Mouse (Mus musculus) neural tube, embryonic 14.5 days (tissue): ENCODE data around the gene Gm10719. TPM values are rescaled to one million over a fixed set of nuclear protein-coding genes. Genes with fewer than 3 reads are reported as not detected.
"Not testable (repeated sequence)": the region's sequence is repeated elsewhere in the genome, so short reads cannot be mapped to it uniquely, and the experiment has no call there.

Experiments
- ATAC-seq: fragments of 200-750 bp; cut with Nextera tagmentation; 2 replicates; pipeline ENCODE4 v1.8.0; 2017; ENCODE audit warnings: low read depth, mild to moderate bottlenecking, moderate TSS enrichment, moderate library complexity
- H3K27ac ChIP-seq: fragments of 300-500 bp; sonication (generic); 2 replicates; pipeline ENCODE4 v1.5.1; 2014; ENCODE audit warnings: low read depth, mild to moderate bottlenecking, control low read depth, low read length, moderate library complexity, mixed read lengths
- H3K27me3 ChIP-seq: fragments of 300-500 bp; sonication (generic); 2 replicates; pipeline ENCODE4 v1.6.1; 2014; ENCODE audit warnings: low read length; ENCODE audit not compliant: control insufficient read depth, insufficient read depth
- H3K36me3 ChIP-seq: fragments of 300-500 bp; sonication (generic); 2 replicates; pipeline ENCODE4 v1.6.1; 2014; ENCODE audit warnings: low read length, mixed read lengths; ENCODE audit not compliant: control insufficient read depth, insufficient read depth
- H3K4me1 ChIP-seq: fragments of 300-500 bp; sonication (generic); 2 replicates; pipeline ENCODE4 v1.6.1; 2014; ENCODE audit warnings: low read length; ENCODE audit not compliant: control insufficient read depth, insufficient read depth
- H3K4me2 ChIP-seq: fragments of 300-500 bp; sonication (generic); 2 replicates; pipeline ENCODE4 v1.6.1; 2014; ENCODE audit warnings: mild to moderate bottlenecking, low read depth, low read length, control low read depth
- H3K4me3 ChIP-seq: fragments of 300-500 bp; sonication (generic); 2 replicates; pipeline ENCODE4 v1.5.1; 2014; ENCODE audit warnings: low read depth, low read length, control low read depth, mixed read lengths
- H3K9ac ChIP-seq: fragments of 300-500 bp; sonication (generic); replicated peaks from 2 replicates; pipeline ENCODE4 v1.6.1; 2014; ENCODE audit warnings: low read depth, mild to moderate bottlenecking, control low read depth, low read length, mixed read lengths
- H3K9me3 ChIP-seq: fragments of 300-500 bp; sonication (generic); 2 replicates; pipeline ENCODE4 v1.6.1; 2016; ENCODE audit warnings: low read length; ENCODE audit not compliant: control insufficient read depth
- WGBS: fragments of 180-500 bp; shearing (Covaris S2); extraction: QIAGEN DNeasy Blood & Tissue Kit; methylation state at CpG from one replicate; pipeline ENCODE4 v1.1.7; 2014; 5-methylcytosine and 5-hydroxymethylcytosine counted together
- polyA plus RNA-seq: library from polyadenylated mRNA; unstranded; fragments of >200 nt; fragmentation: Nextera tagmentation; extraction: Ambion mirVana; gene quantifications from 2 replicates; pipeline ENCODE4 v1.2.1, GENCODE M21; 2014

The Gm10719 gene
- 0.44 TPM in 1 of 2 replicates, not detected in the other for polyA plus RNA-seq

DNA sequence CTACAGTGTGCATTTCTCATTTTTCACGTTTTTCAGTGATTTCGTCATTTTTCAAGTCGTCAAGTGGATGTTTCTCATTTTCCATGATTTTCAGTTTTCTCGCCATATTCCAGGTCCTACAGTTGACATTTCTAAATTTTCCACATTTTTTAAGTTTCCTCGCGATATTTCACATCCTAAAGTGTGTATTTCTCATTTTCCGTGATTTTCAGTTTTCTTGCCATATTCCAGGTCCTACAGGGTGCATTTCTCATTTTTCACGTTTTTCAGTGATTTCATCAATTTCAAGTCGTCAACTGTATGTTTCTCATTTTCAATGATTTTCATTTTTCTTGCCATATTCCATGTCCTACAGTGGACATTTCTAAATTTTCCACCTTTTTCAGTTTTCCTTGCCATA lies at the start of gene Gm10719:
TSS of gene Gm10719 (plus strand) at position 301 of the 400 bp plus-strand sequence.
- WGBS: 100% methylated on average over 1 of the region's 9 CpGs
- ATAC-seq, H3K4me3 ChIP-seq, H3K27ac ChIP-seq, H3K36me3 ChIP-seq, H3K9me3 ChIP-seq, H3K9ac ChIP-seq, H3K4me1 ChIP-seq, H3K4me2 ChIP-seq, H3K27me3 ChIP-seq: not testable (repeated sequence)

DNA sequence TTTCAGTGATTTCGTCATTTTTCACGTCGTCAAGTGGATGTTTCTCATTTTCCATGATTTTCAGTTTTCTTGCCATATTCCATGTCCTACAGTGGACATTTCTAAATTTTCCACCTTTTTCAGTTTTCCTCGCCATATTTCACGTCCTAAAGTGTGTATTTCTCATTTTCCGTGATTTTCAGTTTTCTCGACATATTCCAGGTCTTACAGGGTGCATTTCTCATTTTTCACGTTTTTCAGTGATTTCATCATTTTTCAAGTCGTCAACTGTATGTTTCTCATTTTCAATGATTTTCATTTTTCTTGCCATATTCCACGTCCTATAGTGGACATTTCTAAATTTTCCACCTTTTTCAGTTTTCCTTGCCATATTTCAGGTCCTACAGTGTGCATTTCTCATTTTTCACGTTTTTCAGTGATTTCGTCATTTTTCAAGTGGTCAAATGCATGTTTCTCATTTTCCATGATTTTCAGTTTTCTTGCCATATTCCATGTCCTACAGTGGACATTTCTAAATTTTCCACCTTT lies 16.7 kb upstream of the Gm10719 start, which contains the start of gene Gm10722:
TSS of gene Gm10722 (plus strand) at position 478 of the 528 bp plus-strand sequence.
- H3K36me3 ChIP-seq, H3K27me3 ChIP-seq, H3K27ac ChIP-seq, H3K4me2 ChIP-seq, H3K4me3 ChIP-seq, ATAC-seq, H3K9ac ChIP-seq, H3K4me1 ChIP-seq, H3K9me3 ChIP-seq: not testable (repeated sequence)
- WGBS: 69% methylated on average over 12 of the region's 12 CpGs

GRCm38 (mm10) chr9:3001006-3001405 lies 16.2 kb upstream of the Gm10719 start:
- ATAC-seq, H3K27ac ChIP-seq, H3K4me1 ChIP-seq, H3K36me3 ChIP-seq, H3K4me2 ChIP-seq, H3K9me3 ChIP-seq, H3K4me3 ChIP-seq, H3K27me3 ChIP-seq, H3K9ac ChIP-seq: not testable (repeated sequence)
- 66% methylated on average over 8 of the region's 8 CpGs for WGBS

GRCm38 (mm10) chr9:3001948-3002659 lies 15.1 kb upstream of the Gm10719 start:
- 62% methylated on average over 8 of the region's 11 CpGs for WGBS
- ATAC-seq: peak; percentile 90
- not testable (repeated sequence) for H3K9ac ChIP-seq, H3K4me1 ChIP-seq, H3K9me3 ChIP-seq, H3K4me2 ChIP-seq, H3K27ac ChIP-seq, H3K27me3 ChIP-seq, H3K4me3 ChIP-seq, H3K36me3 ChIP-seq

DNA sequence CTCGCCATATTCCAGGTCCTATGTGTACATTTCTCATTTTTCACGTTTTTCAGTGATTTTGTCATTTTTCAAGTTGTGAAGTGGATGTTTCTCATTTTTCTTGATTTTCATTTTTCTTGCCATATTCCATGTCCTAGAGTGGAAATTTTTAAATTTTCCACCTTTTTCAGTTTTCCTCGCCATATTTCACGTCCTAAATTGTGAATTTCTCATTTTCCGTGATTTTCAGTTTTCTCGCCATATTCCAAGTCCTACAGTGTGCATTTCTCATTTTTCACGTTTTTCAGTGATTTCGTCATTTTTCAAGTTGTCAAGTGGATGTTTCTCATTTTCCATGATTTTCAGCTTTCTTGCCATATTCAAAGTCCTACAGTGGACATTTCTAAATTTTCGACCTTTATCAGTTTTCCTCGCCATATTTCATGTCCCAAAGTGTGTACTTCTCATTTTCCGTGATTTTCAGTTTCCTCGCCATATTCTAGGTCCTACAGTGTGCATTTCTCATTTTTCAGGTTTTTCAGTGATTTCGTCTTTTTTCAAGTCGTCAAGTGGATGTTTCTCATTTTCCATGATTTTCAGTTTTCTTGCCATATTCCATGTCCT lies 14.3 kb upstream of the Gm10719 start, which contains the start of gene Gm11168:
TSS of gene Gm11168 (plus strand) at position 553 of the 603 bp plus-strand sequence.
- not testable (repeated sequence) for H3K4me1 ChIP-seq, H3K27ac ChIP-seq

GRCm38 (mm10) chr9:3006179-3006578 lies 11.0 kb upstream of the Gm10719 start:
- 83% methylated on average over 1 of the region's 5 CpGs for WGBS
- not testable (repeated sequence) for H3K27ac ChIP-seq, H3K4me3 ChIP-seq, H3K4me1 ChIP-seq, ATAC-seq, H3K4me2 ChIP-seq, H3K9ac ChIP-seq, H3K9me3 ChIP-seq, H3K27me3 ChIP-seq, H3K36me3 ChIP-seq

More for the DNA sequence above, 14.3 kb upstream of the Gm10719 start, which contains the start of gene Gm11168:
- not testable (repeated sequence) for H3K27me3 ChIP-seq, H3K9me3 ChIP-seq, ATAC-seq, H3K9ac ChIP-seq, H3K36me3 ChIP-seq, H3K4me2 ChIP-seq, H3K4me3 ChIP-seq
- 74% methylated on average over 6 of the region's 14 CpGs for WGBS

GRCm38 (mm10) chr9:3006636-3007035 lies 10.6 kb upstream of the Gm10719 start:
- not testable (repeated sequence) for H3K36me3 ChIP-seq, H3K27me3 ChIP-seq, H3K4me3 ChIP-seq, H3K4me2 ChIP-seq, H3K27ac ChIP-seq, H3K9ac ChIP-seq, H3K9me3 ChIP-seq, H3K4me1 ChIP-seq
- WGBS: 66% methylated on average over 7 of the region's 8 CpGs
- ATAC-seq: peak; percentile 71

- not testable (repeated sequence) for H3K27me3 ChIP-seq, H3K4me1 ChIP-seq, H3K27ac ChIP-seq, H3K9me3 ChIP-seq, H3K9ac ChIP-seq, H3K4me2 ChIP-seq, H3K36me3 ChIP-seq, H3K4me3 ChIP-seq
- WGBS: 73% methylated on average over 6 of the region's 9 CpGs
- 0 out of 2 replicates have a peak, but pooled peaks have one; percentile 25 for ATAC-seq
Measured at GRCm38 (mm10) chr9:3007272-3007671, 9.9 kb upstream of the Gm10719 start.

- no CpG with 5 or more reads among the region's 5 CpGs for WGBS
- not testable (repeated sequence) for H3K36me3 ChIP-seq, H3K4me1 ChIP-seq, H3K27ac ChIP-seq, H3K9ac ChIP-seq, H3K4me3 ChIP-seq, H3K27me3 ChIP-seq, H3K4me2 ChIP-seq, H3K9me3 ChIP-seq
- peak; percentile 59 for ATAC-seq
Measured at GRCm38 (mm10) chr9:3009331-3009730, 7.9 kb upstream of the Gm10719 start.
